ENCODE assay signal across 8 mouse cellular contexts in genomic region chr5:104022558-104022957, GRCm38 (mm10). TPM values are rescaled to one million over a fixed set of nuclear protein-coding genes. Genes with fewer than 3 reads are reported as not detected.
DNase-seq lines count a peak whose midpoint lies in the region; ATAC-seq and TF ChIP-seq lines count a peak whose summit lies in the region.

No protein-coding gene starts in this region.

- DNase-seq in heart, adult 2 months, result peak in 1 of 2 experiments; percentile 26
- no peak for DNase-seq in heart, postnatal 25 days (ENCODE audit: low spot score)
- peak; percentile 19 for DNase-seq in ES-CJ7 (ENCODE audit: low read depth, low spot score)
- no peak for DNase-seq in hindbrain, embryonic 10.5 days (ENCODE audit: low spot score)
- no peak for DNase-seq in midbrain, embryonic 10.5 days (ENCODE audit: low spot score)
- no peak for DNase-seq in thymus, postnatal 14 days

- no peaks in the 10 kb centered on the region for H3K27me3 ChIP-seq in heart, adult 2 months (ENCODE audit: control insufficient read depth, insufficient read depth, low read length)
- peaks cover 36% of the 10 kb centered on the region for H3K27me3 ChIP-seq in hindbrain, embryonic 10.5 days (ENCODE audit: insufficient read depth, poor library complexity, severe bottlenecking)
- H3K27me3 ChIP-seq in midbrain, embryonic 10.5 days (ENCODE audit: low read depth, poor library complexity, severe bottlenecking), result peaks cover 44% of the 10 kb centered on the region

- TF ChIP-seq EP300 in heart, adult 2 months (IDR thresholded peaks at IDR 0.05; ENCODE audit: insufficient read depth, low read depth, low read length), result no peak

- no peak for ATAC-seq in megakaryocyte progenitor cell, adult 5-6 weeks (replicated peaks; ENCODE audit: poor library complexity)
- no peak for ATAC-seq in granulocyte monocyte progenitor cell, adult 5-6 weeks (replicated peaks; ENCODE audit: poor library complexity, severe bottlenecking)

- peaks cover 13% of the 10 kb centered on the region for H3K4me1 ChIP-seq in heart, adult 2 months (ENCODE audit: control insufficient read depth, insufficient read depth, low read length)
- H3K4me1 ChIP-seq in hindbrain, embryonic 10.5 days (replicated peaks), result peaks cover 25% of the 10 kb centered on the region
- peaks cover 27% of the 10 kb centered on the region for H3K4me1 ChIP-seq in midbrain, embryonic 10.5 days

- intact Hi-C loops in heart, adult 2 months (cut with DNase I), result loop anchor here (2.0 kb wide), 1 partner anchor 22 kb away; no protein-coding TSS in a partner anchor
- intact Hi-C loops in heart, postnatal 25 days (cut with DNase I), result no loop called here

- WGBS in heart, adult 2 months, result 54% methylated on average over 5 of the region's 5 CpGs
- 40% methylated on average over 5 of the region's 5 CpGs for WGBS in hindbrain, embryonic 10.5 days
- 48% methylated on average over 5 of the region's 5 CpGs for WGBS in midbrain, embryonic 10.5 days

- no peaks in the 10 kb centered on the region for H3K79me2 ChIP-seq in heart, adult 2 months (replicated peaks; ENCODE audit: control insufficient read depth, insufficient read depth, low read length)

- H3K9me3 ChIP-seq in hindbrain, embryonic 10.5 days, result no peaks in the 10 kb centered on the region
- no peaks in the 10 kb centered on the region for H3K9me3 ChIP-seq in midbrain, embryonic 10.5 days (replicated peaks)

- H3K27ac ChIP-seq in heart, adult 2 months, result peak overlapping the region; percentile 97
- peak overlapping the region; percentile 85; the same call in 1 of the 2 replicates for H3K27ac ChIP-seq in hindbrain, embryonic 10.5 days
- no peak overlapping the region for H3K27ac ChIP-seq in midbrain, embryonic 10.5 days (replicated peaks)

- no peak overlapping the region for H3K9ac ChIP-seq in heart, adult 2 months (ENCODE audit: low read depth, low read length)

- no peak for TF ChIP-seq POLR2A in heart, adult 2 months (IDR thresholded peaks at IDR 0.05; ENCODE audit: insufficient read depth, low read depth, low read length)

- H3K4me3 ChIP-seq in heart, adult 2 months, result peak overlapping the region; percentile 90; the same call in 1 of the 2 replicates
- H3K4me3 ChIP-seq in hindbrain, embryonic 10.5 days, result peak overlapping the region; percentile 58
- H3K4me3 ChIP-seq in midbrain, embryonic 10.5 days, result peak overlapping the region; percentile 60

- H3K36me3 ChIP-seq in heart, adult 2 months (ENCODE audit: control insufficient read depth, insufficient read depth, low read length), result peaks cover 2% of the 10 kb centered on the region; the same call in 1 of the 2 replicates
- H3K36me3 ChIP-seq in hindbrain, embryonic 10.5 days, result no peaks in the 10 kb centered on the region
- H3K36me3 ChIP-seq in midbrain, embryonic 10.5 days, result no peaks in the 10 kb centered on the region

- no peak for TF ChIP-seq CTCF in heart, adult 2 months (IDR thresholded peaks at IDR 0.05)

RNA-seq across cellular contexts. Expression of gene Hsd17b11, which starts 0.8 kb away (rescaled TPM):
- total RNA-seq in heart, adult 2 months (2021), result 10 to 100 TPM; 23.1 to 30.8 TPM
- 14.0 and 20.6 TPM in 2 replicates for polyA plus RNA-seq in heart, adult 2 months (2012; rRNA removed)
- 10 to 100 TPM; 25.2 to 29.6 TPM for total RNA-seq in heart, postnatal 25 days (2021)
- polyA plus RNA-seq in hindbrain, embryonic 10.5 days (2016; fragmentation: Nextera tagmentation; extraction: Ambion mirVana), result 1.2 and 2.2 TPM in 2 replicates
- polyA plus RNA-seq in midbrain, embryonic 10.5 days (2016; fragmentation: Nextera tagmentation; extraction: Ambion mirVana), result 1.3 and 1.6 TPM in 2 replicates
- total RNA-seq in megakaryocyte progenitor cell, adult 5-6 weeks (2015), result 76.9 and 81.8 TPM in 2 replicates
- 90.0 and 93.6 TPM in 2 replicates for total RNA-seq in megakaryocyte progenitor cell, adult 5-6 weeks (2017)
- total RNA-seq in granulocyte monocyte progenitor cell, adult 5-6 weeks (2014; fragmentation: Nextera tagmentation), result 63.1 and 79.0 TPM in 2 replicates
- total RNA-seq in granulocyte monocyte progenitor cell, adult 5-6 weeks (2017), result 79.8 and 93.7 TPM in 2 replicates

RNA-seq across cellular contexts. Expression of gene Nudt9, which starts 23.5 kb away (rescaled TPM):
- total RNA-seq in heart, adult 2 months (2021), result 10 to 100 TPM; 48.3 to 59.1 TPM
- polyA plus RNA-seq in heart, adult 2 months (2012; rRNA removed), result 38.7 and 39.0 TPM in 2 replicates
- 10 to 100 TPM; 51.4 to 52.3 TPM for total RNA-seq in heart, postnatal 25 days (2021)
- 68.9 and 75.8 TPM in 2 replicates for polyA plus RNA-seq in hindbrain, embryonic 10.5 days (2016; fragmentation: Nextera tagmentation; extraction: Ambion mirVana)
- polyA plus RNA-seq in midbrain, embryonic 10.5 days (2016; fragmentation: Nextera tagmentation; extraction: Ambion mirVana), result 65.7 and 70.2 TPM in 2 replicates
- total RNA-seq in megakaryocyte progenitor cell, adult 5-6 weeks (2015), result 26.1 and 27.6 TPM in 2 replicates
- total RNA-seq in megakaryocyte progenitor cell, adult 5-6 weeks (2017), result 54.8 and 64.6 TPM in 2 replicates
- 21.3 and 32.5 TPM in 2 replicates for total RNA-seq in granulocyte monocyte progenitor cell, adult 5-6 weeks (2014; fragmentation: Nextera tagmentation)
- 37.4 and 43.8 TPM in 2 replicates for total RNA-seq in granulocyte monocyte progenitor cell, adult 5-6 weeks (2017)

RNA-seq across cellular contexts. Expression of gene Hsd17b13, which starts 45.3 kb away (rescaled TPM):
- not detected for total RNA-seq in heart, adult 2 months (2021)
- 0.32 TPM in 1 of 2 replicates, not detected in the other for polyA plus RNA-seq in heart, adult 2 months (2012; rRNA removed)
- not detected for total RNA-seq in heart, postnatal 25 days (2021)
- polyA plus RNA-seq in hindbrain, embryonic 10.5 days (2016; fragmentation: Nextera tagmentation; extraction: Ambion mirVana), result not detected in 2 replicates
- not detected in 2 replicates for polyA plus RNA-seq in midbrain, embryonic 10.5 days (2016; fragmentation: Nextera tagmentation; extraction: Ambion mirVana)
- total RNA-seq in megakaryocyte progenitor cell, adult 5-6 weeks (2015), result not detected in 2 replicates
- total RNA-seq in megakaryocyte progenitor cell, adult 5-6 weeks (2017), result 0.12 TPM in 1 of 2 replicates, not detected in the other
- not detected in 2 replicates for total RNA-seq in granulocyte monocyte progenitor cell, adult 5-6 weeks (2014; fragmentation: Nextera tagmentation)
- total RNA-seq in granulocyte monocyte progenitor cell, adult 5-6 weeks (2017), result not detected in 2 replicates

RNA-seq across cellular contexts. Expression of gene Gm17660, which starts 54.9 kb away (rescaled TPM):
- total RNA-seq in heart, adult 2 months (2021), result not detected
- not detected in 2 replicates for polyA plus RNA-seq in heart, adult 2 months (2012; rRNA removed)
- not detected for total RNA-seq in heart, postnatal 25 days (2021)
- not detected in 2 replicates for polyA plus RNA-seq in hindbrain, embryonic 10.5 days (2016; fragmentation: Nextera tagmentation; extraction: Ambion mirVana)
- not detected in 2 replicates for polyA plus RNA-seq in midbrain, embryonic 10.5 days (2016; fragmentation: Nextera tagmentation; extraction: Ambion mirVana)
- total RNA-seq in megakaryocyte progenitor cell, adult 5-6 weeks (2015), result not detected in 2 replicates
- total RNA-seq in megakaryocyte progenitor cell, adult 5-6 weeks (2017), result not detected in 2 replicates
- total RNA-seq in granulocyte monocyte progenitor cell, adult 5-6 weeks (2014; fragmentation: Nextera tagmentation), result not detected in 2 replicates
- total RNA-seq in granulocyte monocyte progenitor cell, adult 5-6 weeks (2017), result not detected in 2 replicates
